21 mouse cellular contexts compared by ENCODE assay signal in the genomic region with DNA sequence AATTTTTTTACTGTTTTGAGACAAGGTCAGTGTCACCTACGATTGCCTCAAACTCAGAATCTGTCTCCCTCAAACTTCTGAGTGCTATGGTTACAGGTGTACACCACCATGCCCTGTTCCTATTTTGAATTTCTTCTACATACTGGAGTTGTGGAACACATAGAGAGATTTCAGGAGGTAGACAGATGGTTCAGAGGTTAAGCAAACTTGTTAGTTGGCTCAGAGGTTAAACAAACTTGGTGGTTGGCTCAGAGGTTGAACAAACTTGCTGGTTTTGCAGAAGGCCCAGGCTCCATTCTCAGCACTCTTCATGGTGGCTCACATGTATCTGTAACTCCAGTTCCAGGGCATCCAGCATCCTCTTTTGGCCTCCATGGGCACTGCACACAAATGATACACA. TPM values are rescaled to one million over a fixed set of nuclear protein-coding genes. Genes with fewer than 3 reads are reported as not detected.
DNase-seq lines count a peak whose midpoint lies in the region; ATAC-seq and TF ChIP-seq lines count a peak whose summit lies in the region.
"Had no signal": no experiment of that assay in that cellular context is flagged by ENCODE, and none has a peak within 500 bp of the region (broad histone marks: within the 10 kb centered on the region; RNA-seq: fewer than 3 reads in every experiment).

No protein-coding gene starts in this region.

- peak overlapping the region; percentile 37 for H3K27ac ChIP-seq in liver, adult 2 months (replicated peaks; ENCODE audit: insufficient read depth, low read depth, low read length)
- peak overlapping the region; percentile 25; the same call in 1 of the 2 replicates for H3K27ac ChIP-seq in liver, embryonic 15.5 days (replicated peaks)
- no peak overlapping the region for H3K27ac ChIP-seq in stomach, postnatal 0 days (replicated peaks)
- H3K27ac ChIP-seq: embryonic facial prominence, embryonic 12.5 days; gastrocnemius, adult 2 months; hindbrain, embryonic 10.5 days had no signal

- peak; percentile 97 for DNase-seq in liver, adult 2 months (ENCODE audit: extremely low read depth, low read depth, low spot score)
- no peak for DNase-seq in liver
- no peak for DNase-seq in stomach, postnatal 0 days (ENCODE audit: low spot score)
- DNase-seq in cerebellum, postnatal 4 days (ENCODE audit: low spot score in 2 of 2), result no peak
- no peak for DNase-seq in layer of hippocampus, adult 18-20 months (ENCODE audit: low spot score in 2 of 2)
- DNase-seq in lung, postnatal 10 days, result no peak
- DNase-seq: adrenal gland, postnatal 10 days; cerebellum, adult 11 months; cerebellum, adult 8-10 months; cerebellum, postnatal 14 days; gastrocnemius, adult 2 months; gastrocnemius, postnatal 25 days had no signal

- no peak for TF ChIP-seq CTCF in liver, adult 2 months (IDR thresholded peaks at IDR 0.05; ENCODE audit: low read depth, low read length)
- TF ChIP-seq CTCF in stomach, postnatal 0 days (IDR thresholded peaks at IDR 0.05; ENCODE audit: low read depth), result peak; percentile 23

- 39% methylated on average over 1 of the region's 1 CpGs for WGBS in liver, adult 2 months
- 66% methylated on average over 1 of the region's 1 CpGs for WGBS in liver, embryonic 15.5 days (ENCODE audit: insufficient replicate concordance)
- 71% methylated on average over 1 of the region's 1 CpGs for WGBS in stomach, postnatal 0 days

- H3K9me3 ChIP-seq in liver, embryonic 15.5 days (replicated peaks), result no peaks in the 10 kb centered on the region
- no peaks in the 10 kb centered on the region for H3K9me3 ChIP-seq in stomach, postnatal 0 days (ENCODE audit: control insufficient read depth, low read length)
- H3K9me3 ChIP-seq: embryonic facial prominence, embryonic 12.5 days; heart, embryonic 12.5 days; hindbrain, embryonic 10.5 days had no signal

- H3K79me2 ChIP-seq in liver, adult 2 months (ENCODE audit: control insufficient read depth, insufficient read depth, low read length), result peaks cover 21% of the 10 kb centered on the region; the same call in 1 of the 2 replicates

- H3K36me3 ChIP-seq in liver, adult 2 months (ENCODE audit: control insufficient read depth, insufficient read depth, low read length), result peaks cover 23% of the 10 kb centered on the region
- peaks cover 35% of the 10 kb centered on the region for H3K36me3 ChIP-seq in liver, embryonic 15.5 days (replicated peaks)
- peaks cover 4% of the 10 kb centered on the region; the same call in 1 of the 2 replicates for H3K36me3 ChIP-seq in stomach, postnatal 0 days (ENCODE audit: control insufficient read depth, insufficient read depth, low read length)

- no peak for TF ChIP-seq POLR2A in liver, adult 2 months (IDR thresholded peaks at IDR 0.05; ENCODE audit: extremely low read depth, insufficient read depth, low read length)

- no peak for TF ChIP-seq EP300 in stomach, postnatal 0 days (optimal IDR thresholded peaks at IDR 0.05)

- no peaks in the 10 kb centered on the region for H3K27me3 ChIP-seq in liver, adult 2 months (ENCODE audit: control insufficient read depth, insufficient read depth, low read length)
- no peaks in the 10 kb centered on the region for H3K27me3 ChIP-seq in liver, embryonic 15.5 days
- H3K27me3 ChIP-seq in stomach, postnatal 0 days (ENCODE audit: control insufficient read depth, insufficient read depth, low read length), result no peaks in the 10 kb centered on the region
- H3K27me3 ChIP-seq: embryonic facial prominence, embryonic 12.5 days; heart, embryonic 12.5 days had no signal

- H3K4me3 ChIP-seq in liver, adult 2 months (ENCODE audit: insufficient read depth, low read depth, low read length), result no peak overlapping the region
- H3K4me3 ChIP-seq in liver, embryonic 15.5 days (replicated peaks), result no peak overlapping the region
- H3K4me3 ChIP-seq in stomach, postnatal 0 days (ENCODE audit: low read depth, low read length), result no peak overlapping the region
- H3K4me3 ChIP-seq: embryonic facial prominence, embryonic 12.5 days; gastrocnemius, adult 2 months; heart, embryonic 12.5 days; hindbrain, embryonic 10.5 days had no signal

- H3K4me1 ChIP-seq in liver, adult 2 months (ENCODE audit: control insufficient read depth, insufficient read depth, low read length), result peaks cover 29% of the 10 kb centered on the region
- peaks cover 40% of the 10 kb centered on the region for H3K4me1 ChIP-seq in liver, embryonic 15.5 days (replicated peaks)
- H3K4me1 ChIP-seq in stomach, postnatal 0 days (replicated peaks; ENCODE audit: control insufficient read depth, insufficient read depth), result no peaks in the 10 kb centered on the region
- H3K4me1 ChIP-seq: embryonic facial prominence, embryonic 12.5 days; hindbrain, embryonic 10.5 days had no signal

- peak; percentile 59 for ATAC-seq in liver, embryonic 15.5 days (ENCODE audit: insufficient read depth)
- peak; percentile 41 for ATAC-seq in stomach, postnatal 0 days (ENCODE audit: low FRiP score, low TSS enrichment)
- ATAC-seq: forebrain, embryonic 16.5 days had no signal

- H3K4me2 ChIP-seq in liver, embryonic 15.5 days, result peak overlapping the region; percentile 29
- no peak overlapping the region for H3K4me2 ChIP-seq in stomach, postnatal 0 days (replicated peaks; ENCODE audit: low read depth)
- H3K4me2 ChIP-seq: embryonic facial prominence, embryonic 12.5 days; heart, embryonic 12.5 days had no signal

- H3K9ac ChIP-seq in liver, adult 2 months (ENCODE audit: low read depth, low read length), result no peak overlapping the region
- H3K9ac ChIP-seq in liver, embryonic 15.5 days, result no peak overlapping the region
- H3K9ac ChIP-seq in stomach, postnatal 0 days (ENCODE audit: low read length), result no peak overlapping the region
- H3K9ac ChIP-seq: embryonic facial prominence, embryonic 12.5 days; heart, embryonic 12.5 days had no signal

RNA-seq across cellular contexts. Expression of a gene that starts 23.6 kb away (rescaled TPM):
- total RNA-seq in liver, adult 2 months (2014; rRNA removed), result 88.4 and 91.4 TPM in 2 replicates
- 75.3 and 81.5 TPM in 2 replicates for polyA plus RNA-seq in liver, adult 2 months (2012; rRNA removed)
- polyA plus RNA-seq in liver, embryonic 15.5 days (2015; fragmentation: Nextera tagmentation; extraction: Ambion mirVana), result 51.4 and 57.0 TPM in 2 replicates
- polyA plus RNA-seq in stomach, postnatal 0 days (2015; fragmentation: Nextera tagmentation; extraction: Ambion mirVana), result 51.4 and 55.0 TPM in 2 replicates
- 10 to 100 TPM; 10.5 to 11.2 TPM for total RNA-seq in layer of hippocampus, adult 18-20 months (2021)

RNA-seq across cellular contexts. Expression of a gene that starts 23.8 kb away (rescaled TPM):
- total RNA-seq in liver, adult 2 months (2014; rRNA removed), result 22.7 and 24.5 TPM in 2 replicates
- 17.4 and 20.0 TPM in 2 replicates for polyA plus RNA-seq in liver, adult 2 months (2012; rRNA removed)
- polyA plus RNA-seq in liver, embryonic 15.5 days (2015; fragmentation: Nextera tagmentation; extraction: Ambion mirVana), result 14.1 and 15.6 TPM in 2 replicates
- 15.0 and 16.2 TPM in 2 replicates for polyA plus RNA-seq in stomach, postnatal 0 days (2015; fragmentation: Nextera tagmentation; extraction: Ambion mirVana)
- total RNA-seq in layer of hippocampus, adult 18-20 months (2021), result 10 to 100 TPM; 38.2 to 38.4 TPM

RNA-seq across cellular contexts. Expression of a gene that starts 24.3 kb away (rescaled TPM):
- total RNA-seq in liver, adult 2 months (2014; rRNA removed), result 46.9 and 52.6 TPM in 2 replicates
- polyA plus RNA-seq in liver, adult 2 months (2012; rRNA removed), result 13.5 and 14.8 TPM in 2 replicates
- 53.5 and 57.4 TPM in 2 replicates for polyA plus RNA-seq in liver, embryonic 15.5 days (2015; fragmentation: Nextera tagmentation; extraction: Ambion mirVana)
- polyA plus RNA-seq in stomach, postnatal 0 days (2015; fragmentation: Nextera tagmentation; extraction: Ambion mirVana), result 83.6 and 91.5 TPM in 2 replicates
- total RNA-seq in layer of hippocampus, adult 18-20 months (2021), result 10 to 100 TPM; 48.0 to 48.8 TPM

RNA-seq across cellular contexts. Expression of a gene that starts 24.4 kb away (rescaled TPM):
- 3.9 and 4.6 TPM in 2 replicates for total RNA-seq in liver, adult 2 months (2014; rRNA removed)
- 4.4 and 7.3 TPM in 2 replicates for polyA plus RNA-seq in liver, adult 2 months (2012; rRNA removed)
- polyA plus RNA-seq in liver, embryonic 15.5 days (2015; fragmentation: Nextera tagmentation; extraction: Ambion mirVana), result 9.1 and 9.3 TPM in 2 replicates
- 7.5 and 7.6 TPM in 2 replicates for polyA plus RNA-seq in stomach, postnatal 0 days (2015; fragmentation: Nextera tagmentation; extraction: Ambion mirVana)
- 10 to 100 TPM; 12.8 to 13.5 TPM for total RNA-seq in layer of hippocampus, adult 18-20 months (2021)

RNA-seq across cellular contexts. Expression of a gene that starts 50.9 kb away (rescaled TPM):
- total RNA-seq in liver, adult 2 months (2014; rRNA removed), result not detected in 2 replicates
- polyA plus RNA-seq in liver, adult 2 months (2012; rRNA removed), result not detected in 2 replicates
- polyA plus RNA-seq in liver, embryonic 15.5 days (2015; fragmentation: Nextera tagmentation; extraction: Ambion mirVana), result not detected in 2 replicates
- 0.23 and 0.24 TPM in 2 replicates for polyA plus RNA-seq in stomach, postnatal 0 days (2015; fragmentation: Nextera tagmentation; extraction: Ambion mirVana)
- not detected for total RNA-seq in layer of hippocampus, adult 18-20 months (2021)
- total RNA-seq: adrenal gland, postnatal 10 days; gastrocnemius, adult 2 months; gastrocnemius, postnatal 25 days; granulocyte monocyte progenitor cell, adult 5-6 weeks; heart, adult 8-10 months; heart, postnatal 25 days had no signal
- polyA plus RNA-seq: embryonic facial prominence, embryonic 12.5 days; forebrain, embryonic 11.5 days; forebrain, embryonic 16.5 days; heart, embryonic 12.5 days; hindbrain, embryonic 10.5 days had no signal
